Mouse (Mus musculus): ENCODE data around the gene Dmrtc1b. TPM values are rescaled to one million over a fixed set of nuclear protein-coding genes. Genes with fewer than 3 reads are reported as not detected.
"Not testable (repeated sequence)": the region's sequence is repeated elsewhere in the genome, so short reads cannot be mapped to it uniquely, and the experiment has no call there.

Gene Dmrtc1b
- not detected for polyA plus RNA-seq (2021)

DNA sequence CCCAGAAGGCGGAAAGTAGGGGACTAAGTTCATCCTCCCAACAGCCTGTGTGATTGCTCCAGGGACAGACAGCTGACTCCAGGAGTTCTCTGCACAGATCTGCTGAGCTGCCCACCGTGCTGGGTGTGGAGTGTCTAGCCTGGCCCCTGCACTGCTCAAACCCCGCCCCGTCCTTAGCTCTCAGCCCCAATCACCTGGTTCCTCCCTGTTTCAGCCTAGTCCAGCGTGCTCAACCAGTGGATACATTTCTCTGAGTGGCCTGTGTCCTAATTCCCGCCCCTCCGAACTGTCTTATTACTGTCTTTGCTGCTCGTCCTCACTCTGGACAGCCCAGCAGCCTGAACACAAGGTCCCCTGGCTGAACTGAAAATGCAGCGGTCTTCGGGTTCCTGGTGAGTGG, at the start of gene Dmrtc1b, which contains the start of gene Gm9112:
Gene Dmrtc1b, plus strand, starts transcription at position 331 of the 400 bp plus-strand sequence.
Gene Gm9112, minus strand, starts transcription at position 101 of the 400 bp plus-strand sequence.
- peaks cover 14% of the 10 kb centered on the region for H3K27me3 ChIP-seq
- in situ Hi-C loops (cut with MboI; ENCODE audit: low pct_unique_long_range_greater_than_20kb); POLR2A ChIA-PET; ATAC-seq; CTCF ChIA-PET; DNase-seq (ENCODE audit: low read depth, low spot score): not testable (repeated sequence)

DNA sequence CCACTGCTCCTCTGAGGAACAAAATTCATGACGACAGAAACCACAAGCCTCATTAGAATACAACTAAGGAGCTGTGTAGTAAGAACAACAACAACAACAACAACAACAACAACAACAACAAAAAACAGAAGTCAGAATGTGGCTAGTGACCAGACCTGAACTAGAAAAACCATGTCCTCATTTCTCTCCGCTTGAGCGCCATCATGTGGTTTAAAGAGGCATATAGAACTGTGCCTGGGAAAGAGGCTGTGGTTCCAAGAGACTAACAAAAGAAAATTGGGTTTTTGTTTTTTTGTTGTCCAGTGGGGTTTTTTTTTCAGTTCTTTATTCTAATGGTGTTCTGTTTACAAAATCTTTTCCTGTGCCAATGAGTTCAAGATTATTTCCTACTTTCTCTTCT, 47.0 kb upstream of the Dmrtc1b start:
- ChIA-PET CTCF (interaction anchor here (0.9 kb wide), 1 partner anchor 16 kb away, joined by 3 read pairs; the partner anchor contains the start of gene Phka1), POLR2A (no interaction called here)
- no peak for ATAC-seq
- in situ Hi-C loops (cut with MboI; ENCODE audit: low pct_unique_long_range_greater_than_20kb) = no loop called here
- peak; percentile 57 for TF ChIP-seq CTCF (IDR thresholded peaks at IDR 0.05)
- DNase-seq (ENCODE audit: low read depth, low spot score) = no peak
- peaks cover 12% of the 10 kb centered on the region for H3K27me3 ChIP-seq

DNA sequence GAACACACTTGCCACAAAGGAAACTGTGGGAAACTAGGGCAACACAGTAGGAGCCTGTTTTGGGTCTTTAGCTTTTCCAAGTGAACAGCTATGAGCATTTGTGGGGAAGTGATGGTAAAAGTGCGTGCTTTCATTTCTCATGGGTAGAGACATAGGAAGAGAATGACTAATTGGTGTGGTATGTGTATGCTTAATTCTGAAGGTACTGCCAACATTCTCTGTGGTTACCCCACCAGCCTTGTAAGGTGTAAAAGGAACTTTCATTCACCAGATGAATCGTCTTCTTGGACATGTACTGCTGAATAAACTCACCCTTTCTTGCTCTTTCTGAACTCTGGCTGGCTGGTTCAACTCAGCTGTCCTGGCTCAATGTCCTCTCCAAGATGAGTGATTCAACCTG, 41.0 kb upstream of the Dmrtc1b start:
- POLR2A ChIA-PET = no interaction called here
- no peak for TF ChIP-seq CTCF (IDR thresholded peaks at IDR 0.05)
- no peak for ATAC-seq
- H3K27me3 ChIP-seq = no peaks in the 10 kb centered on the region
- no peak for DNase-seq (ENCODE audit: low read depth, low spot score)
- in situ Hi-C loops (cut with MboI; ENCODE audit: low pct_unique_long_range_greater_than_20kb) = no loop called here
- CTCF ChIA-PET = no interaction called here

DNA sequence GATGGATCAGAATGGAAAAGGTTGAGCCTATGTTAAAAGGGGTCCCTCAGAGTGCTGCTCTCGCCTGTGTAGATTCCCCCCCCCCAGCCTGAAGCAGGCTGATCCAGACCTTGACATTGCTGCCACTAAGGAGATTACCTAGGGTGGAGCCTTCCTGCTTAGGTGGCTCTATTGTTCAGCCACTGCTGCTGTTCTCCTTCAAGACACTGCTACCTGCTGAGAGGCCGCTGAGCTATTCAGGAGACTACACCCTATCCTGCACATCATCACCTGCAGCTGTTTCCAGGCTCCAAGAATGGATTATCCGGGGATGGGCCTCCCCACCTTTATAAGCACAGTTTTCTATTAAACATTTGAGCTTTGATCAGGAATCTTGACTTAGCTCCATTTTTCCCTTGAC, 23.0 kb upstream of the Dmrtc1b start:
- in situ Hi-C loops (cut with MboI; ENCODE audit: low pct_unique_long_range_greater_than_20kb); H3K27me3 ChIP-seq; POLR2A ChIA-PET; DNase-seq (ENCODE audit: low read depth, low spot score); CTCF ChIA-PET; ATAC-seq: not testable (repeated sequence)

DNA sequence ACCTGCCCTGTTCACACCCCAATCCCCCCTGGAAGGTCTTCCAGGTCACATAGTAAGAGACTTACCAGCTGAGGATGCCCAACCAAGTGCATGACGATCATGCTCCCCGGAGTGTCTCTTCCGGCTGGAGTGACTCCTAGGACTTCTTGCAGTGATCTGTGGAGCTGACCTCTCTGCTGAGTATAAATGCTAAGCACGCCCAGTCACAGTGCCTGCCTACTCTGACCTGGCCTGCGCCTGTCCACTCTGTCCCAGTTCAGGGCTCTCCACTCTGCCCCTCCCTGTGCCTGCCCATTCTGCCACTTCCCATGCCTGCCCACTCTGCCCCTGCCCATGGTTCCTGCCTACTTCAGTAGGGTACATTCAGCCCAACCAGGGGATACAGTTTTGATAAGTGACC, 20.8 kb upstream of the Dmrtc1b start, which contains the start of gene Gm3880:
Gene Gm3880, minus strand, starts transcription at position 101 of the 400 bp plus-strand sequence.
- POLR2A ChIA-PET; DNase-seq (ENCODE audit: low read depth, low spot score); CTCF ChIA-PET; H3K27me3 ChIP-seq; in situ Hi-C loops (cut with MboI; ENCODE audit: low pct_unique_long_range_greater_than_20kb); ATAC-seq: not testable (repeated sequence)

DNA sequence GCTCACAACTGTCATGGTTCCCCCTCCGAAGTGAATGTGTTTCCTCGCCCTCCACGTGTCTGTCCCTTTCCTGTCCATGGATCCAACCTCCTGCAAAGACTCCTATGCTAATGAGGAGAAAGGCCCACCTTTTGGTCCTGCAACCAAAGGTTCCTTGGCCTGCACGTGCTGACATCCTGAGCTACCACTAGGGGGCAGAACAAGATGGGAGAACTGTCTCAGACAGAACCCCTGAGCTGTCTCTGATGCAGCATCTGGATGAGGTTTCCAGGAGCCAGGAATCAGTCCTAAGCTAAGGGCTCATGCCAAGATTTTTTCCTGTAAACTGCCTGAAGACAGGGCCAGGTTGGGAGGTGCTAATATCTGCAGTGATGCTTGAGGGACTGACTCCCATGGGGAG, 18.4 kb upstream of the Dmrtc1b start:
- CTCF ChIA-PET; POLR2A ChIA-PET; in situ Hi-C loops (cut with MboI; ENCODE audit: low pct_unique_long_range_greater_than_20kb); DNase-seq (ENCODE audit: low read depth, low spot score); H3K27me3 ChIP-seq: not testable (repeated sequence)
- TF ChIP-seq CTCF (IDR thresholded peaks at IDR 0.05) = peak; percentile 24
- ATAC-seq = peak; percentile 31

DNA sequence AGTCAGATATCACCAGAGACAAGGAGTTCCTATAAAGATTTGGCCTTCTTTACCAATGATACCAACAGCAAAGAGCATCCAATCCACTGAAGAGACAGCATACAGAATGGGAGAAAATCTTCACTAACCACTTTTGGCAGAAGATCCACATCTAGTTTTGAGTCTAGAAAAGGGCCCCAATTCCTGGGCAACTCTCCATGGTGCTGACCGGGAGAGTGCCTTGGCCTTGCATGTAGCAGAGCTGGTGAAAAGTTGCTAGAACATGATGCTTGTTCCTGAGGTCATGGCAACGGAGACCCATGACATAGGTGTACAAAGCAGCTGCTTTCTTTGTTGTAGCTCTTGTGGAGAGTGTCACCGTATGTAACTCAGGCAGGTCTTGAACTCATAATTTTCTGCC, 7.0 kb upstream of the Dmrtc1b start:
- in situ Hi-C loops (cut with MboI; ENCODE audit: low pct_unique_long_range_greater_than_20kb); POLR2A ChIA-PET; DNase-seq (ENCODE audit: low read depth, low spot score); ATAC-seq; CTCF ChIA-PET; H3K27me3 ChIP-seq: not testable (repeated sequence)

DNA sequence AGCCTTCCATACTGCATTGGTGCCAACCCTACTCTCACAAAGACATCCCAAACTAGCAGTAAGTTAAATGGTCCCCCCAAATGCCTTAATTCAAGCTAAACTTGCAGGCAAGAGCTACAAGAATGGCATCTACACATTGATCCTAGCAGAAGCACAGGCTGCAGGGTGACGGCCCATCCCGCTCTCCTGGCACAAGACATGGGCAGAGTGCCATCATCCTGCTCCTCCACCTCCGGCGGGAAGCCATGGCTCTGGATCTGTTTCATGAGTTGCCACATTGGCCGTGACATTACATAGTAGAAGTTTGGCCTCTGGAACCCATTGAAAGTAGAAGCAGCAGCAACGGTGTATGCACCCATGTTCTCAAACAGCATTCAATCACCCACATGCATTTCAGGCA, 16.6 kb downstream of the Dmrtc1b start:
- H3K27me3 ChIP-seq; CTCF ChIA-PET; ATAC-seq; in situ Hi-C loops (cut with MboI; ENCODE audit: low pct_unique_long_range_greater_than_20kb); POLR2A ChIA-PET; DNase-seq (ENCODE audit: low read depth, low spot score): not testable (repeated sequence)

Other genes with a start within 250 kb of the Dmrtc1b start
- gene Hdac8, start 202.5 kb upstream of the Dmrtc1b start, polyA plus RNA-seq (2021) = 15.3 TPM
- 18.3 TPM for gene Phka1, start 63.6 kb upstream of the Dmrtc1b start, polyA plus RNA-seq (2021)
- gene Gm3880, start 20.9 kb upstream of the Dmrtc1b start, polyA plus RNA-seq (2021) = not detected
- gene Gm9112, start 230 bp upstream of the Dmrtc1b start, polyA plus RNA-seq (2021) = not detected
- not detected for gene Dmrtc1c1, start 95.1 kb downstream of the Dmrtc1b start, polyA plus RNA-seq (2021)
- not detected for gene Dmrtc1c2, start 146.8 kb downstream of the Dmrtc1b start, polyA plus RNA-seq (2021)
- gene 1700031F05Rik, start 160.1 kb downstream of the Dmrtc1b start, polyA plus RNA-seq (2021) = not detected
- gene Dmrtc1a, start 200.8 kb downstream of the Dmrtc1b start, polyA plus RNA-seq (2021) = 0.05 TPM
- gene 1700011M02Rik, start 201.0 kb downstream of the Dmrtc1b start, polyA plus RNA-seq (2021) = not detected
- gene 1700018G05Rik, start 220.5 kb downstream of the Dmrtc1b start, polyA plus RNA-seq (2021) = not detected

Measured in Patski (cell line).